Mouse (Mus musculus) right cerebral cortex, postnatal 36 days (tissue): ENCODE measurements around the gene Rcan1.

Experiments used
- DNase-seq, 2 experiments: peaks; one replicate each; pipeline ENCODE4 v3.0.0; 2022; ENCODE audit warnings: low spot score in 2 of 2, mixed read lengths in 1 of 2

Gene Rcan1

GRCm38 (mm10) chr16:92348941-92349340 lies 121.7 kb downstream of the Rcan1 start:
- DNase-seq: no peak

- DNase-seq: no peak
Measured at GRCm38 (mm10) chr16:92346297-92346916, 124.3 kb downstream of the Rcan1 start.

- no peak for DNase-seq
Measured at GRCm38 (mm10) chr16:92345177-92345576, 125.5 kb downstream of the Rcan1 start.
